Mouse (Mus musculus): ENCODE results near the gene 4933417A18Rik.

DNA sequence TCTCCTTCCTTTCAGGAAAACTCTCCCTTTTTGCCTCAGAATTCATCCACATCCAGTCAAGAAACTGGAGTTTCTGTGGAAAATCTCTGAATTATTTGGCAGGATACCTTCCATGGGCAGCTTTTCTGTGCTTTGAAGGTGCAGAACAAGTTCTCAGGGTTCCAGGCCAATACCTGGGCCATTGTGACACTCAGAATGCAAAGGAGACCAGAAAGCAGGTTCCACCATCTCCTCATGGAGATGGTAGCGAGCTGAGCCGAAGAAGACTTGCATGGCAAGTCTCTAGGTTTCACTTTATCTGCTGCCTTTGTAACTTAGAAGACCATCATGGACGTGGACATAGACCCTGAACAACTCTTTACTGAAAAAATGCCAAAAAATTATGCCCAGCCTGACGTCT lies at the start of gene 4933417A18Rik, which contains the start of gene Fam217a:
- TF ChIP-seq POLR2A (IDR thresholded peaks at IDR 0.05; ENCODE audit: extremely low read depth, insufficient read depth, low read length) (no peak), CTCF (IDR thresholded peaks at IDR 0.05; ENCODE audit: extremely low read depth, insufficient read depth, low read length) (no peak)

Data from cortical plate, adult 2 months (tissue).